Mouse (Mus musculus): ENCODE results near the gene St6galnac4.

DNA sequence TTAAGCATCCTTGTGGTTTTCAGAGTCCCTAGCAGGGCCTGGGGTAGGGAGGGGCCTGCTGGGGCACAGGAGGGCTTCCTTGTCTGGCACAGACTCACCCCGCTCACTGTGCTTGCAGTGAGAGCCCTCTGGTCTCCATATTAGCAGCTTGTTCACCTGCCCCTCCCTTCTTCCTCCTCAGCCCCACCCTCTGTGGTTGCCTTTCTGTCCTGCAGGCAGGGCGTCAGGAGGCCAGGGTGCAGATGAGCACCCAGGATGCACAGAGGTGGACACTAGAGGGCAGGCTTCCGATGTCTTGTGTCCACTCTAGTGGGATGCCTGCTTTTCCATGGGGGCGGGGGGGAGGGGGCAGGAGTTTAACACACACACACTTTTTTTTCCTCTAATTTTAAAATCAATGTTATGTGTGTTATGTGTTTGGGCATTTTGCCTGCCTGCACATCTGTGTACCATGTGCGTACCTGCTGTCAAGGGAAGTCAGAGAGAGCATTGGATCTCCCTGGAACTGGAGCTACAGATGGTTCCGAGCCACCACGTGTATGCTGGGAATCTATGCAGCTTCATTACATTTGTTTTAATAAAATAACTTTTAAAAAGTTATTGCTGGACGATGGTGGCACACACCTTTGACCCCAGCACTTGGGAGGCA lies 14.6 kb downstream of the St6galnac4 start:
- TF ChIP-seq POLR2A (IDR thresholded peaks at IDR 0.05; ENCODE audit: insufficient read depth, low read length) (no peak), EP300 (IDR thresholded peaks at IDR 0.05; ENCODE audit: insufficient read depth, low read depth, low read length) (no peak)
